Mouse (Mus musculus) T-helper 17 cell (primary cell): Measurements from ENCODE around the gene Rrn3.

Source experiments
- in situ Hi-C, 2 experiments: fragments of 300-600 bp; cut with MboI, MseI; formaldehyde crosslinking; loops; 1 replicate in 1 of 2; 2 replicates in 1 of 2; pipeline ENCODE4 v1.15.1; 2025; ENCODE audit warnings: high pct_unique_total_duplicates in 2 of 2

The Rrn3 gene

DNA sequence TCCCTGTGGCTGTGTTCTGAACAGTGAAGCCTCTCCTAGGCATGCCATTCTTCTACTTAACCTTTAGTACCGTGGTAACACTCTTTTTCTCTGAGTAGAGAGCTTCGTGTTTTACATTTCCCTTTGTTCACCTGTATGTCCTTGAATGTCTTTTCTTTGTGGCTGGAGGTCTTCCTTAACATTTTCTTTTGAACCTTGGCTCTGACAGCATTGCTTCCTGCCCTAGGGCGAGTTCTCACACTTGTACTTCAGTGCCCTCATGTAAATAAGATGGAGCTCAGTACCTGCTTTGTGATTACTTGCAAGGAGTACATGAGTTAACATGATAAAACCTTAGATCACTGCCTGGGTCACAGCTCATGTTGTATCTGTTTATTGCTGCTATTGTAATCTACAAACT is 5.4 kb downstream of the Rrn3 start:
- in situ Hi-C loops, result loop anchor here in 1 of 2 experiments (25.0 kb wide), 1 partner anchor 674 kb away; the partner anchor contains the start of gene Ercc4

DNA sequence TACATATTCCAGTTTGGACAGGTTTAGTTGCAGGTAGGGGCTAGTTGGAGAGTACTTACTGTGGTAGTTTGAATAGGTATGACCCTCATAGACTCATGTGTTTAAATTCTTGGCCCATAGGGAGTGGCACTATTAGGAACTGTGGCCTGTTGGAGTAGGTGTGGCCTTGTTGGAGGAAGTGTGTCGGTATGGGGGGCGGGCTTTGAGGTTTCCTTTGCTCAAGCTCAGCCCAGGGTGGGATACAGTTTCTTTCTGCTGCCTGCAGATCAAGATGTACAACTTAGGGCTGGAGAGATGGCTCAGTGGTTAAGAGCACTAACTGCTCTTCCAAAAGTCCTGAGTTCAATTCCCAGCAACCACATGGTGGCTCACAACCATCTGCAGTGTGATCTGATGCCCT is 12.9 kb downstream of the Rrn3 start:
- in situ Hi-C loops, result loop anchor here in 1 of 2 experiments (25.0 kb wide), 1 partner anchor 681 kb away; the partner anchor contains the start of gene Ercc4

DNA sequence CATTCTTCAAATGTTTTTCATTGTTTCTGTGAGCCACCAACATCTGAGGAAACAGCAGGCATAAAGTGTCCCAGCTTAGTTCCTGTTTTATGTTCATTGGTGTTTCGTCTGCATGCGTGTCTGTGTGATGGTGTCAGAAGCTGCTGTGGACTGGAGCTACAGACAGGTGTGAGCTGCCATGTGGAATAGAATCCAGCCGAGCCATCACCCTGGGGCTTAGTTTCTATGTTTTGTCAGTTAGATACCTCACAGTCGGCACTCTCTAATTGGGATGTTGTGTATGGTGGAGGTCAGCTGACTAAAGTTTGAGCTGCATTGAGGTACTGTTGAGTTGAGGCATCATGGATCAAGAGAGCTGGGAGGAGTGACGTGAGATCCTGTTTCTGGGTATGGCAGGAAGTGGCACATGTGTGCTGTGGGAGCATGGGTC is 16.3 kb downstream of the Rrn3 start:
- in situ Hi-C loops, result loop anchor here in 1 of 2 experiments (25.0 kb wide), 1 partner anchor 684 kb away; the partner anchor contains the start of gene Ercc4

DNA sequence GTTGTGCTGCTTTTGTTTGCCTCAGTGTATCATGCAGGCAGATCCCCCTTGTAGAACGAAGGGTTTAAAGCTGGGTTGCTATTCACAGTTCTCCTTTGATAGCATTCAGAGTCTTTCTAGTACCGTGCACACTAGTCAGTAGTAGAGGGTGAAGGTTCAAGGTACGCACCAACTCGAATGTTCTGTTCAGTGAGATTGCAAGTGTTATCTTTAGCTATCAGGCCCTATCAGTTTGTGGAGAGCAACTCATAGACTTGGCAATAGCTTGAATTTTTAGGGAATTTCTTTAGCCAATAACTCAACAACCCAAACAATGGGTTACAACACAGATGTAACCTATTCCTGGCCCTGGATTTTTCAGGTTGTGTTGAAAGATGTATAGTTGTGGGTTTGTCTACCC is 20.7 kb downstream of the Rrn3 start:
- in situ Hi-C loops, result no loop called here

DNA sequence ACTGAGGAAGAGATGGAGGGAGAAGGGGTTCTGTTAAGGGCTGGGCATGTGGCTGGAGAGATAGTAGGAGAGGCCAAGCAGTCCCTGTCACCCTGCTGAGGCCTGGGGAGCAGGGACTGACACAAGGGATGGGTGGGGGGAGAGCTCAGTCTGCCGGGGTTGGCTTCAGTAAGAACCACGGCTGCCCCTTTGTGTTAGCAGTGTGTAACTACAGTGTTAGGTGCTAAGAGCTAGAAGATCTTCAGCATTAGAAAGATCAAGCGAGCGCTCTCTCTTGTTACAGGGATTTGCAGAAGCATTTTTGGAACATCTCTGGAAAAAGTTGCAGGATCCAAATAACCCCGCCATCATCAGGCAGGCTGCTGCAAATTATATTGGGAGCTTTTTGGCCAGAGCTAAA is 24.2 kb downstream of the Rrn3 start:
- in situ Hi-C loops, result no loop called here

DNA sequence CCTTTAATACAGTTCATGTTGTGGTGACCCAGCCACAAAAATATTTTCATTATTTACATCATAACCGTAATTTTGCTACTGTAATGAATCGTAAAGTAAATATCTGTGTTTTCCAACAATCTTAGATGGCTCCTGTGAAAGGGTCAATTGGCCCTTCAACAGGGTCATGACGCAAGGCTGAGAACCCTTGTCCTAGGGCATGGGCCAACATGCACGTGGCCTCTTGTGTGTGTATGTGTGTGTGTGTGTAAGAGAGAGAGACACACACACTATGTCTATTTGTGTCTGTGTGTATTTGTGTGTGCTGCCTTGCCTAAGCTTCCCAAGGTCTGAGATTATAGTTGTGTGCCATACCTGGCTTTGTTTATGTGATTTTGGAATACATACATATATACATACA is 27.1 kb downstream of the Rrn3 start:
- in situ Hi-C loops, result no loop called here

DNA sequence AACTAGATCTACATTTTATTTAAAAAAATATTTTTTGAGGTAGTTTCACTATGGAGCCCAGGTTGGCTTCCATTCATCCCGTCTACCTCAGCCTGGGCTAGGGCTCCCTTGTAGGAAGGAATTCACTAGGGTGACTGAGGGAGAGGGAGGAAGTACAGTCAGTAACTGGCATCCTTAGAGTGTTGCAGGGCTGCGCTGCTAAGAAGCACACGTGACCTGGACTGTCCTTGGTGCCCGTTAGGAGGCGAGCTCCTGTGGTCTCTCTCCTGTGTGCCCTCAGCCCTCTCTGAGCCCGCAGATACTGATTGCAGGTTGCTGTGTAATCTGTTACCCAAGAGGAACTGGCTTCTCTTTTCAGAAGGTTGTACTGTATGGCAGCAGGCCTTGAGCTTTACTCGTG is 27.9 kb downstream of the Rrn3 start:
- in situ Hi-C loops, result no loop called here

DNA sequence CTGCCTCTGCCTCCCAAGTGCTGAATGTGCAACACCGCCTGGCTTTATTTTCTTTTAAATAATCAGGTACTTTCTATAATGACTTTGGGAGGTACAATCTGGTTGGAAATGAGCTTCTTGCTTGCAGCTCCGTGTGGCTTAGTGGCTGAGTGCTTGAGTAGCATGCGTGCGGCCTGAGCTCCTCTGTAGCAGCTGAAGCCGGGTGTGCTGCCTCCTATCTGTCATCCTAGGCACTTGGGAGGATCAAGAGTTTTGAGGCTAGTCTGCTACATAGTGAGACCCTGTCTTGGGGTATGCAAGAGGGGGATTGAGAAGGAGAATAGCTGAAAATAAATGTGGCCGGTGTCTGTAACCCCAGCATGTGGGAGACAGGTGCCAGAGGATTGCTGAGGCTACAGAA is 31.6 kb downstream of the Rrn3 start:
- in situ Hi-C loops, result no loop called here

DNA sequence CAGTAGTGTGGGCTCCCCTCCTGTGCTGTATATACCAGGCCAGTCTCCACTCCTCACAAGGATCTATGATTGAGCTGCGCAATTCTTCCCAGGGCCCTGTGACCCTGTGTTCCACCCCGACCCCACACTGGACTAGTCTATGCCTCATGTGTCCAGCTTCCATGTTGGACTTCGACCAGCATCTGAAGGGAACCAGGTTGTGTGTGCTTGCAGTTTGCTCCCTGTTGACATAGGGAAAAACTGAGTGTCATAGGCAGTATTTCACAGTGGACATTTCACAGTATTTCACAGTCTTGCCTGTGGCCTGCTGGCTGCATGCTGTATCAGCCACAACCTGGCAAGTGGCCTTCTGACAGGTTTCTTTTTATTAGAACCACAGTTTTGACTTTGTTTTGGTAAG is 32.7 kb downstream of the Rrn3 start:
- in situ Hi-C loops, result no loop called here

DNA sequence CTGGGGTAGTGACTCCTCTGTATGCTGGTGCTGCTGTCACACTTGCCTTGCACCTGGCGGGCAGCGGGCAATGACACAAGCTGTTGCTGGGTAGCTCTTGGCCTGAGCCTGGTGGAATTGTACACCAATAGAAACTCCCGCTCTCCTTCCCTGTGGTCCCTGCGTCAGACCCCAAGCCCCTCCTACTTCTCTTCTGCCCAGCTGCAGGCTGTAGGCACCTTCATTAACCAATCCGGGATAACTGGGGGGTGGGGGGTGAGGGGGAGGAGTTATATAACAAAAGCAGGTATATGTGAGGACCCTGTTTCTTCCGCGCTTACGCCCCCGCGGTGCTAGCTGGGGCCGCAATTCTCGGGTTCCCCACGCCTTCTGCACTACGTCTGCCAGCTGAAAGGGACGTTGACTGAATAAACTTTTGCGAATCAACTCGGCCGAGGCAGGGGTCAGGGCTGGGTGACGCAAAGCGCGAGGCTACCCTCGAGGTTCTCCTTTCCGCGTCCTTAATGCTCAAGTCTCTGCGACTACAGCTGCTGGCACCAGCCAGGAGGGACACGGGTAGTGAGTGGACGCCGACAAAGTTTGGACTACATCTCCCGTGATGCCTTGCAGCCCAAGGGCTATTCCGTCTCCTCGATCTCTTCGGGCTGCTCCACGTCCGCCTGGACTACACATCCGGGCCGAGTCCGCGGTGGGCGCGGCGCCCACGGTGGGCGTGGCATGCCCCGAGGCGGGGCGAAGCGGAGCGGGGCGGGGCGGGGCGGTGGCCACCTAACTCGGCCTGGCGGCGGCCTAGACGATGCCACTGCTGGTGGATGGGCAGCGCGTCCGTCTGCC is 38.3 kb downstream of the Rrn3 start, which contains the start of gene Ntan1:
TSS of gene Ntan1 (plus strand) at position 286 of the 834 bp plus-strand sequence.
- in situ Hi-C loops, result no loop called here

DNA sequence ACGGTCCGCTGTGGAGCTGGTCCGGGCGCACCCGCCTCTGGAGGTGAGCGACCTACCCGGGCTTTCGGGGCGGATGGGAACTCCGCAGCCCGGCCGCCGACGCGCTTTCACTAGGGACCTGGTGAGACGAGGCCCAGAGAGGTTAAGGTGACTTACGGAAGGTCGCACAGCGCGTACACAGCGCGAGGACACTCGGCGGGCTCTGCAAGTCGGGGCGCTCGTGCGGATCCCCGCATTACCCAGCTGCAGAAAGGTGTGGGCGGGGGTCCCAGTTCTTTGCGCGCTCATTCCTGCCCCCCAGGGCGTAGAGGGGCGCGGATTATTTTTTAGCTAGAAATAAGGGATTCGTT is 38.9 kb downstream of the Rrn3 start:
- in situ Hi-C loops, result no loop called here

DNA sequence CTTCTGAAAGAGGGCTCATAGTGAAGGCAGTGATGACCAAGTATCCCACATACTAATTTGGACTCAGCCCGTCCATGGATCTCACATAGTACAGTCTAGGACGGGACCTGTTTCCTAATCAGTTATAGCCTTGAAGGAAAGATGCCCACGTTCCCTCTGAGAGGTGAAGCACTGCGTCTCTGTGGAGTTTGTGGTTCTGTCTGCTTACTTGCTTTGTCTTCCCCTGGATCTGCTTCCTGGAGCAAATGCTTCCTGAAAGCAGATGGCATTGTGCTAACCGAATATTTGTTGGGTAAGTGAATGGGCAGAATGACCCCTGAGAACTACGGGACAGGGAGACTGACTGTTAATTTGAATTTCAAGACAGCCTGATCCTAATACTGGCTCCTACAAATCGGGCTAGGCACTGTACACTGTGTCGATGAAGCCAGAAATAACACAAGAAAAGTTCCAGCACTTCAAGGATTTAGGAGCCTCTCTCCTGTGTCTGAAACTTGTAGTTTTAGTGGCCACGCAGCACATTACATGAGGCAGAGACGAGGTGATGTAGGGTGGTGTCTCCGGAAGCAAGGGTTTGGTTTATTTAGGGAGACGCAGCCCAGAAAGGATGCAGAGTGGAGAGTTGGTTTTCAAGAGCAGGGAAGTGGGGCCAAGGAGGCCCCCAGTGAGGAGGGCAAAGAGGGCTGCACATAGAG is 39.4 kb downstream of the Rrn3 start:
- in situ Hi-C loops, result no loop called here

DNA sequence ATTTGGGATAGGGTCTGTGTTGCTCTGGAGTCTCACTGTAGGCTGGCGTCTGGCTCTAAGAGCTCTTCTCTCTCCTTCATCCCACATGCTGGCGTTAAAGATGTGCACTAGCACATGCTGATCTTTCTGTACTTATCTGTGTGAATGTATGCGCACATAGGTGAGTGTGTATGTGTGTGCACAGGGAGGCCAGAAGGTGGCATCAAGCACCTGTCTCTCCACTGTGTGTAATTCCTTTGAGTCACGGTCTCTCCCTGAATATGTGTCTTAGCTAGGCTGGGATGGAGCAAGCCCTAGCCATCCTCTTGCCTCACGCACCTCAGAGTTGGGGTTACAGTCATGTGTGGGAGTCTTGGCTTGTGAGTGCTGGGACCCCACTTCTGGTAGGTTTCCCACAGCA is 40.3 kb downstream of the Rrn3 start:
- in situ Hi-C loops, result no loop called here

DNA sequence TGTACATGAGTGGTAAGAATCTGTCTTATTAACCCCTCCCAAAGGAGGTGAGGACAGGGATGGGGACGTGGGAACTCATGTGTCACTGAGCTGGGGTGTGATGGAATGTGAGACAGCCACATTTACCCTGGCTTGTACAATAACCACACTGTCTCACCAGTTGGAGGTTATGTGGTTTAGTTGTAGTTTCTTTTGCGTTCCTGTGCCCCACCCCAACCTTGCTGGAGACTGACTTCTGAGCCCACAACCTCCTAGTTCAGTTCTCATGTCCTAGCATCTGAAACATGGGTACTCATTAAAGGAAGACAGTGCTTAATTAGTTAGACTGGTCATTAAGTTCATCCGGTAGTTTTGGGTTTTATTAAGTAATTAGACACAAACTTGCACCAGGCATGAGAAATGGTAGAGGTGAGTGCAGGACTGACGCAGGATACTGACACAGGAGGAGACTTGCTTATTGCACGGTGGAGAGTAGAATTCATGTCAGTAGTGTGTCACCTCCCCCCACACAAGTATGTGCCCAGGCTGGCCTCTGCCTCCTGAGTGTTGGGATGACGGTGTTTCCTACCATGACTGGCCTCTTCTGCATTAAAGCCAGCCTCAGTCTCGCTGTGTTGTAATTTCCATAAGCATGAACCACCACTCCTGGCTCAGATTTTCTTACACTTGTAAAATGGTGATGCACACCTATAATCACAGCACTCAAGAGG is 45.4 kb downstream of the Rrn3 start:
- in situ Hi-C loops, result no loop called here

DNA sequence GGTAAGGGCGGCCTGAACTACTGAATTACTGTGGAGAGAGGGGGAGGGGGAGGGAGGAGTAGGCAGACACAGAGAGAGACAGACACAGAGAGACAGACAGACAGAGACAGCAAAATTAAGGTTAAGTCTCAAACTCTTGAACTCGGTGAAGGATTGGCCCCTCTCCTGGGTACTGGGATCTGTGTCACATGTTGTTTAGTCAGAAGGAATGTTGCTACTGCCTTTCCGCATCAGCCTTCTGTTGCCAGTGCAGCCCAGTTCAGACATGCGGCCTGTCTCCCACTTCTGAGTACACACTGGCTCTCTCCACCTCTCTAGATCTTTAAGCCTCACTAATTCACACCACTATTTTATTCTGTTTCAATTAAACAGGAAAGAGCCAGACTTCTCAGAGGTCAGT is 46.0 kb downstream of the Rrn3 start:
- in situ Hi-C loops, result no loop called here

DNA sequence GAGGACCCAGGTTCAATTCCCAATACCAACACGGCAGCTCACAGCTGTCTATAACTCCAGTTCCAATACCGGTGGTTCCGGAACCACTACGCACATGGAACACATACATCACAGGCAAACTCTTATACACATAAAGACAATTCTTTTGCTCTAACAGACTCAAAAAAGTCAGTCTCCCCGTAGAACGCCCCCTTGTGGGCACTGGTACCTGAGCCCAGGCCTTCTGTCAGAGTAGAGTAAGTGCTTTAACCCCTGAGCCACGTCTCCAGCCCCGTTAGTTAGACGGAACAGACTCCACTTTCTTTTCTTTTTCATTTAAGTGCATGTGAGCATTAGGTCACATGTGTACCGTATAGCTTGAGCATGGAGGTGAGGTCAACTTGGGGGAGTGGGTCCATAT is 49.9 kb downstream of the Rrn3 start:
- in situ Hi-C loops, result no loop called here

DNA sequence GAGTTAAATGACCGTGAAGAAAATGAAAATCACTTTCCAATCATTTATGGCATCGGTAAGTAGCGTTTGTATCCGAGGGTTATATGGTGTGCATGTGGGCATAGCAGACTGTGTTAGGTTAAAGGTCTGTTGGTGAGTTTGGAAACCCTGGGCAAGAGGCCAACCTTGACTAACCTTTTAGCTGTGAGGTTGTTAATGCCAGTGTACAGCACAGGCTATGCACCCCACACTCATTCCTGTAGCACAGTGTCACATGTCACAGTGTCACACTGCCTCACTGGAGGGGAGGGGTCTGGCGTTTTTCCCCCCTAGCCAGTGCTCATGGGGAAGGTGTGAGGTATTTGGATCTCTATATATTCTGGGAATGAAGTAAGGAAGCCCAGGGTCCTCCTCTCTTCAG is 51.1 kb downstream of the Rrn3 start:
- in situ Hi-C loops, result no loop called here

DNA sequence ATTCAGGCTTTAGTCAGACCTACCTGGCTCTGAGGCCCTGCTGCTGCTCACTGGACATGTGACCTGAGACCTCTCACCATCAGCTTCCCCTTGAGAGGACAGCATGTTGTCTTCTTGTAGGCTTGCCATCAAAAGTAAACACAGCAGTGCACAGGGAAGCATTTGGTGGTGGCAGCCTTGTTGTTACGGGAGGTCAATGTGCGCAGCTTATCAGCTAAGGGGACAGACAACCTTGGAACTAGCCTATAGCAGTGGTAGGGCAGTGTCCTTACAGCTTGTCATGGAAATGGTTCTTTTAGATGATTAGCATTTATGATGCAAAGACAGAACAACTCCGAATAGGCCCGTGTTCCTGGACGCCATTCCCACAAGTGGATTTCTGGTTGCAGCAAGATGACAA is 53.9 kb downstream of the Rrn3 start:
- in situ Hi-C loops, result no loop called here

DNA sequence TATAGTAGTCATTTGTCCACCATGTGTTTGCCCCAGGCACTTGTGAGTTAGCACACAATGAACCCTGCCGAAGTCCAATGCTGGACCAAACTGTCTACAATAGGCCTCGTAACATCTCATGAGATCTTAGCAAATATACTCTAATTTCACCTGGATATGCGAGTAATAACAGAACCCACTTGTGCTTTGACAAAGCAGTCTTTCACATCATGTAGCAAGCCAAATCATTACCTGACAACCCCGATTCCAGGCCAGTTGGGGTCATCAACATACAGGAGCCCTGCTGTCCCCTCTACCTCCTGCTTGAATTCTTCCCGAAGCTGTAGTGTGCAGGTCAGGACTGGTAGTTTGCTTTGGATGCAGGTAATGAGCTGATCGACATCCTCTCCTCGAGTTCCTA is 59.5 kb downstream of the Rrn3 start:
- in situ Hi-C loops, result no loop called here

DNA sequence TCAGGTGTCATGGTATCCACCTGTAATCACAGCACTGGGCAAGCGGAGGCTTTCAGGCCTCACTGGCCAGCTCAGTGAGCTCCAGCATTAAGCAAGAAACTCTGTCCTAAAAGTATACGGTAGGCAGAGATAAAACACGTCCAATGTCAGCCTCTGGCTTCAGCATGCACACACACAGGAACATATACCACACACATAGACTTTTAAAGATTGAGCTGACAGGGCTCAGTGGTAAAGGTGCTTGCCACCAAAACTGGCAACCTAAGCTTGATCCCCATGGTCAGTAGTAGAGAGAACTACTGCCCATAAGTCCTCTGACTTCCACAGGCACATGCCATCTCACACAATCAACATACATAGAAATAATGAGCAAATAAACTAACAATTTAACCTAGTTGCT is 60.4 kb downstream of the Rrn3 start:
- in situ Hi-C loops, result no loop called here

DNA sequence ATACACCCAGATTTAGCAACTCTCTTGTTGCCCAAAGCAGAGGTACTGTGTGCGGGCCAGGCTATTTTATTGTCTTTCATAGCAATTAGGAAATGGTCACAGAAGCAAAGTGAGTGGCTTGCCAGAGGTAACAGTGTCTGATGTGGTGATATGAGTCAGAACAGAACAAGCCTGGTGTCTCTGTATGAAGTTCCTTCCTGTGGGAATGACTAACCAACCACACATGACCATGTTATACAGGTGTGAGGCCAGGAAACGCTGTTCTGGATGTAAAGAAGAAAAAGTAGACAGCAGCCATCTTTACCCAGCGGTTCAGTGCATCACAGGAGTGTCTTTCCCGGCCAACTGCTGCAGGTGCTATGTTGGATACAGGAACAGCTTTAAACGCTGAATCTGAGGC is 64.5 kb downstream of the Rrn3 start:
- in situ Hi-C loops, result no loop called here

DNA sequence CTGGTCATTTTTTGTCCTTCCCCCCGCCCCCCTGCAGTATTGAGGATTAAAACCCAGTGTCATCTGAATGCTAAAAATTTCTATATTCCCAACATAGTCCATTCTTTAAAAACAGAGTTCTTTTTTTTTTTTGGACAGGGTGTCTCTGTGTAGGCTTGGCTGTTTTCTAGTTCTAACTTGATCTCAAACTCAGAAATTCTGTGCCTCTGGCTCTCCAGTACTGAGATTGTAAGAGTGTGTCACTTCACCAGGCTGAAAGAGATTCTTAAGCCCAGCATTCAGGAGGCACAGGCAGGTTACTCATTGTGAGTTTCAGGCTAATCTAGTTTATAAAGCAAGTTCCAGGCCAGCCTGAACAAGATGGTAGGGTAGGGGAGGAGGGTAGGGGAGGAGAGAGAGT is 66.2 kb downstream of the Rrn3 start:
- in situ Hi-C loops, result no loop called here
